Mouse (Mus musculus) v-Abl transformed pro-B cells (cell line): ENCODE measurements around the gene Glra2.
"Not testable (repeated sequence)": the region's sequence is repeated elsewhere in the genome, so short reads cannot be mapped to it uniquely, and the experiment has no call there.

Source experiments
- in situ Hi-C, 2 experiments: fragments of 400-800 bp; cut with MboI; formaldehyde crosslinking; loops; one replicate each; pipeline ENCODE4 v1.15.1; 2025; ENCODE audit not compliant: unreplicated experiment in 2 of 2

Gene Glra2

DNA sequence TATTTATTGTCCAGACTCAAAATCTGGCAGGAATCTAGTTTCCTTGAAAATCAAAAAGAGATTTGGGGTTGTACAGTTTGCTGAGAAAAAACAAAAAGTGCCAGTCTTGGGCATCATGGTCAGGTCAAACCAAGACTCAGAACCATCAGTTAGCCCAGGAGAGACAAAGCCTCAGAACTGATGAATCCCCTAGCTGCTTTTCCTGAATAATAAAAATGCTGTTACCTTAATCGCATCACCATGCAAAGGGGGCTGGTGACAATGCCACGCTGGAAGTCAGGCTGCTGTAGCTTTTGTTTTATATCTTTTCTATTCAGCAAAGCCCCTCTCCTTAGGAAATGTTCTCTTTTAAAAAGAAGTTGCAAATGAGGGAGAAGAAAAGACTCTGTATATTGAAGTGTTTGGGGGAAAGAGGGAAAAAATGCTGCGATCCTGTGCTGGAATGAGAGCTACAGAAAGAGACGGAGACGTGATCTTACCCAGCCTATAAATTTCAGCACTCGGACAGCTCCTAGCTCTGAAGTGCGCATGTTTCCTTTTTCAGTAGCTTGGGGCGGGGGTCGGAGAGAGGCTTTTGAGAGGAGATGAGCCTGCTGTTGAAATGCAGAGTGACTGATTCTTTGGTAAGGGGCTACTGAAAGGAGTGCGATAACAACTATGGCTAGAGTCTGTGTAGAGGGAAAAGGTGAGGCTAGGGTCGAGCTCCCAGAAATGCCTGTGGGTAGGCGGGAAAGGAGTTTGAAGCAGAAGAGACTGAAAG lies at the start of gene Glra2:
TSS of gene Glra2 (minus strand) at position 455 of the 760 bp plus-strand sequence.
- in situ Hi-C loops: no loop called here

- in situ Hi-C loops: loop anchor here in 1 of 2 experiments (25.0 kb wide), 1 partner anchor 100 kb away; no protein-coding TSS in a partner anchor
Measured at GRCm38 (mm10) chrX:165362798-165363197, 35.6 kb upstream of the Glra2 start.

DNA sequence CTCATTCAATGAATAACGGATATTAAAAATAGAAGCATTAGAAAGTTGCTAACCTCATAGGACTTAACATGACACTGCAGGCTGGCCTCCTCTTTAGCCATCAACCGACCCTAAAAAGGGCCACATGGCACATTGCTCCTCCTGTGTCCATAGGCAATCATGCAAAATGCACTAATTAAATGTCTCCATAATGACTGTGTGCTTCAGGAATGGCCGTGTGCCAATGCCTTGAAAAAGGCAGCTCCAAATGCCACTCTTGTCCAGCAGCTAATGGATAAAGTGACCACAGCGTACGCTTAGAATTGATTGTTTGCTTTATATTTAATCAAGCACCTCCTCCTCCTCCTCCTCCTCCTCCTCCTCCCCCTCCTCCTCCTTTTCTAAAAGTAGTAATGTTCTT lies 17.4 kb upstream of the Glra2 start:
- in situ Hi-C loops: no loop called here

- in situ Hi-C loops: no loop called here
Measured at GRCm38 (mm10) chrX:165327699-165328333, 623 bp upstream of the Glra2 start.

GRCm38 (mm10) chrX:165193550-165193949 lies 133.6 kb downstream of the Glra2 start:
- in situ Hi-C loops: no loop called here

DNA sequence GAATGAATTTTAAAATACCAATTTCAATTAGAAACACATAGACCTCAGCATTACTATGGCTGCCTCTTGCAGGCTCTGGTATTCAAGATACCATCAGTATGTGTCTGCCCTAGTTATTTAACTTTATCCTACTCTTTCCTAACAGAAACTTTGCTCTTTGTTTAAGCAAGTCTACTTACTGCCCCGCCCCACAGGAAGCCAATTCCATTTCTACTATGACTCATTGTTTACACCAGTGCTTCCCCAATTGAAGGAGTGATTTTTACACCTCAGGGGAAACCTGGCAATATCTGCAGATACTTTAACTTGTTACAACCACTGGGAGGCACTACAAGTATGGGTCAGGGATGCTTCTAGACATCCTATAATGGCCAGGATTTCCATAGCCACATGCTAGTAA lies 136.0 kb downstream of the Glra2 start:
- in situ Hi-C loops: no loop called here

DNA sequence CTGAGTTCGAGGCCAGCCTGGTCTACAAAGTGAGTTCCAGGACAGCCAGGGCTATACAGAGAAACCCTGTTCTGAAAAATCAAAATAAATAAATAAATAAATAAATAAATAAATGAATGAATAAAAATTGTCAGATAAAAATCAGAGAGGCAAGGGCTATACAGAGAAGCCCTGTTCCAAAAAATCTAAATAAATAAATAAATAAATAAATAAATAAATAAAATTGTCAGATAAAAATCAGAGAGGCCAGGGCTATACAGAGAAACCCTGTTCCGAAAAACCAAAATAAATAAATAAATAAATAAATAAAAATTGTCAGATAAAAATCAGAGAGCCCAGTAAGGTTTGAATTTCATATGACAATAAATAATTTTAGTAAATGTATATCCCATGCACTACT lies 144.2 kb downstream of the Glra2 start:
- in situ Hi-C loops: not testable (repeated sequence)

DNA sequence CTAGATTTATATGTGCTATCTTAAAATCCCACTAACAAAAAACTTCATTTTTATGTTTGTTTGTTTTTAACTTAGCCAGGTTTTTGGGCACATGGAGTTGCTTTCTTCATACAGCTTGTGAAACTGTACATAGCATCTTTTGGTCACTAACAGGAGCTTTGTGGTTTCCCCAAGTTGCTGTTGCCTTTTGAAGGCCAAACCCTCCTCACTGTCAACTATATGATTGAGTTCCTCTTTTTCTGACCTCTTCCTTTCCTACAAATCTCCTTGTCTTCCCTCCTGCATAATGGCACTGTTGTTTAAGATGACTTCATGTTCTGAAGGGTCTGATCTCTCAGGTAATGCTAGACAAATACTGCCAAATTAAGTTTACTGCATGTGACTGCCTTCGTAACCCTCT lies 170.6 kb downstream of the Glra2 start:
- in situ Hi-C loops: no loop called here

DNA sequence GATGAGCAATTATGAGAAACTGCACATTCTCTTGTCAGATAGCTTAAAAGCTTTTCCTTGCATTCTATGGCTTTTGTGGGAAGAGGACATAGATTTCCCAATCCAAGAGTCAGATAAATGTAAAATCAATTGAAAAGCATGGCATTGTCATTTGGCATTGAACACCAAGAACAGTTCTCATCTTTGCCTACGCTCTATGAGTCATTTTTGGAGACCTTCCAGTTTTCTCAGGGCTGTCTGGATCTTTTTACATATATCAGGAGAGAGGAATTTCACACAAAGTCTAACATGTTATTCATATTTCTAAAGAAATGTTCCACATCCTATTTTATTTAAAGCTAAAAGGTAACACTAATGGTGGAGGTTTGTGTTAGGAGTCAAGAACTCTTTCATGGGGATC lies 223.0 kb downstream of the Glra2 start:
- in situ Hi-C loops: no loop called here
